Mouse (Mus musculus) stomach, postnatal 0 days (tissue): ENCODE measurements around the gene Epsti1.

Experiments used
- CTCF ChIP-seq: IDR thresholded peaks from 2 replicates; pipeline ENCODE4 v1.5.1; 2016; ENCODE audit warnings: antibody characterized with exemption, low read depth, mild to moderate bottlenecking, moderate library complexity
- EP300 ChIP-seq: optimal IDR thresholded peaks from 2 replicates; pipeline ENCODE3; 2016; ENCODE audit warnings: antibody characterized with exemption

DNA sequence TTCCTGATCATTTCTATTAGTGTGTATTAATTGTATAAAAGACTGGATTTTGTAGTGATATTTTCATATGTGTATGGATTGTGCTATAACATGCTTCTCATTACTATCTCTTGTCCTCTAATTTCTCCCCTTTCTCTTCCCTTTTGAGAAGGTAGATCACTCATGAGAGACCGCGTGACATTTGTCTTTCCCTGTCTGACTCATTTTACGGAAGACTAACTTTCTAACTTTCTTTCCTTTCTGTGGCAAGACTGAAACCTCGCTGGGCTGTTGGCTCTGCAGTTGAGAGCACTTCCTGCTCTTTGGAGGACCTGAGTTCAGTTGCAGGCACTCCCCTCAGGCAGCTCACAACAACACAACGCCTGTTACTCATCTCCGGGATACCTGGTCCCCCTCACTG lies 136.6 kb downstream of the Epsti1 start:
- TF ChIP-seq CTCF (no peak), EP300 (no peak)
